Mouse (Mus musculus): Measurements from ENCODE around the gene Atad3a. TPM values are rescaled to one million over a fixed set of nuclear protein-coding genes. Genes with fewer than 3 reads are reported as not detected.
"Not testable (repeated sequence)": the region's sequence is repeated elsewhere in the genome, so short reads cannot be mapped to it uniquely, and the experiment has no call there.

The Atad3a gene
- polyA plus RNA-seq, 1 experiment from 2014 or later, result 94.9 TPM

DNA sequence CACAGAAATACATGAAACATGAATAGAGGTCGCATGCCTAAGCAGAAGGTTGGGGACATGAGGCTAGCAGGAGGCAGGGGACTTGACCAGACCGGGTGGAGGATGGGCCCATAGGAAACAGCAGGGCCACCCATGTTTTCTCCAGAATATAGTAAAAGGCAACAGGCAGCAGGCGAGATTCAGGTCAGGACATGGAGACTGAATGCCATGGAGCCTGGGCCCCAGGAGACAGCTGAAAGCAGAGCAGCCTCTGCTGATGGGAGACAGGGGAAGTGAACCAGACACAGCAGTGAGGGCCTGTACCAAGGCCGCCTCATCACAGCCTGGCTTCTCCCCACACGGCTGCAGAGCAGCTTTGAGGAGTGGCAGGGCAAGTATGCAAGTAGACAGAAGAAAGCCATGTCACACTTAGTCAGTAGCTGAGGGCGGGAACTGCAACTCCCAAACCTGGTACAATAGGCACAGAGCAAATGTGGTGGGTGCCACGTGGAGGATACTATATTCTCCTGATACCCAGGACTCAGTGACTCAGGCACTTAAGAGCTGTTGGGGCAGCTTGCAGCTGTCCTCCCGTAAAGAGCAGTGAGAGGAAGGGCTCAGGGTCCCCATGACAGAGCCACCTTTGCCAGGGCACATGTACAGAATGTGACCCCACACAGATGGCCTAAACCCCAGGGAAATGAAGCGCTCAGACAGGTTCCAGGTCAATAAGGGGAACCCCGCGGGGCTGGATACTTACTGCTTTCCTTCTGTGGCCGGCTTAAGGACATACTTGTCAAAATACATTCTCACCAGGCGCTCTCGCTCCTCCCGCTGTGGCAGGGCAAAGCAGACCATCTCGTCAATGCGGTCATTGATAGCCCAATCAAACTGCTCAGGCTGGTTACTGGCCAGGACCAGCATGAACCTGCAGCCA lies 14.1 kb downstream of the Atad3a start:
- H3K27me3 ChIP-seq, result no peaks in the 10 kb centered on the region
- H3K9ac ChIP-seq, result no peak overlapping the region
- no peaks in the 10 kb centered on the region for H3K4me1 ChIP-seq
- H3K4me3 ChIP-seq, result no peak overlapping the region
- H3K27ac ChIP-seq, result no peak overlapping the region
- 87% methylated on average over 17 of the region's 17 CpGs for WGBS
- H3K4me2 ChIP-seq, result no peak overlapping the region
- H3K9me3 ChIP-seq, result no peaks in the 10 kb centered on the region
- peaks cover 99% of the 10 kb centered on the region for H3K36me3 ChIP-seq
- ATAC-seq (ENCODE audit: insufficient number of reproducible peaks, insufficient read depth, low FRiP score, low TSS enrichment, low read depth), result no peak

DNA sequence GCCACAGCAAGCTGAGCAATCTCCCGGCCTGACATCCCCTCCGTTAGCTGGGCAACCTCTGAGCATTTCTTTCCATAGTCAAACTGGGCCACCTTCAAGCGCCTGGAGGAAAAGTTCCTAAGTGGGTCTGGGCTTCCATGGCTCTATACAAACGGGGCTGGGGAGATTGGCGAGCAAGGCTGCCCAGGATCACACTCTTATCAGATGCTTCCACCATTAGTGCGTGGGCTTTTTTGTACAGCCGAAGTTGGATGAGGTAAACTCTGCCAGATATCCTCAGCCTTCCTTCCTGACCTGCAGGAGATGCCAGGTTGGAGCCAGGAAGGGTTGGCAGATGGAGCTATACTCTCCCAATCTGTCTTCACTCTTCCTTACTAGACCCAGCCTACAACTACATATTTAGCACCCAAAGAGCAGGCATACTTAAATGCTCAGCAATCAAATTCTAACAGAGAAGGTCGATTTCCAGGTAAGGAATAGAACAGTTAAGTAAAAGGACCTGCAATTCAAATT lies 14.8 kb downstream of the Atad3a start:
- H3K9me3 ChIP-seq, result no peaks in the 10 kb centered on the region
- no peak for ATAC-seq (ENCODE audit: insufficient number of reproducible peaks, insufficient read depth, low FRiP score, low TSS enrichment, low read depth)
- peaks cover 99% of the 10 kb centered on the region for H3K36me3 ChIP-seq
- WGBS, result 86% methylated on average over 8 of the region's 8 CpGs
- no peaks in the 10 kb centered on the region for H3K27me3 ChIP-seq
- no peaks in the 10 kb centered on the region for H3K4me1 ChIP-seq
- no peak overlapping the region for H3K9ac ChIP-seq
- no peak overlapping the region for H3K4me3 ChIP-seq
- H3K4me2 ChIP-seq, result no peak overlapping the region
- H3K27ac ChIP-seq, result no peak overlapping the region

DNA sequence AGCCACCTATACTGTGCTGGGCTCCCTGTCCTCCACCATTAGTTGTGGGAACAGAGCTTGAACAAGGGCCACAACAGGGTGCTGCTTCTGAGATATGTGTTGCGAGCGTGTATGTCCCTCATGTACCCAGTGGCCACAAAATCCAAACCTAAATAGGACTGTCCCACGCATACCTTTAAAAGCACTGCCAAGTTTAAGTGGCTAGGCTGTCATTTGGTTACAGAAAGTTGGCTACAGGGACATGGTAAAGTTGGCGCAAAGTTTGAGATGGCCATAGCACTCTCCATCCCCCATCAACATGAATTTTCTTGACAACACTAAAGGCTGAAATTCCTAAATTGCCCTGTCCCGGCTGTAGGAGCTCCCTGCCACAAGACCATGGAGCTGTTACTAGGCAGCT lies 15.8 kb downstream of the Atad3a start:
- Histone ChIP-seq H3K4me3 (no peak overlapping the region), H3K4me2 (no peak overlapping the region), H3K9me3 (no peaks in the 10 kb centered on the region), H3K9ac (no peak overlapping the region), H3K4me1 (no peaks in the 10 kb centered on the region), H3K27me3 (no peaks in the 10 kb centered on the region), H3K27ac (no peak overlapping the region), H3K36me3 (peaks cover 99% of the 10 kb centered on the region)
- 91% methylated on average over 5 of the region's 5 CpGs for WGBS
- no peak for ATAC-seq (ENCODE audit: insufficient number of reproducible peaks, insufficient read depth, low FRiP score, low TSS enrichment, low read depth)

DNA sequence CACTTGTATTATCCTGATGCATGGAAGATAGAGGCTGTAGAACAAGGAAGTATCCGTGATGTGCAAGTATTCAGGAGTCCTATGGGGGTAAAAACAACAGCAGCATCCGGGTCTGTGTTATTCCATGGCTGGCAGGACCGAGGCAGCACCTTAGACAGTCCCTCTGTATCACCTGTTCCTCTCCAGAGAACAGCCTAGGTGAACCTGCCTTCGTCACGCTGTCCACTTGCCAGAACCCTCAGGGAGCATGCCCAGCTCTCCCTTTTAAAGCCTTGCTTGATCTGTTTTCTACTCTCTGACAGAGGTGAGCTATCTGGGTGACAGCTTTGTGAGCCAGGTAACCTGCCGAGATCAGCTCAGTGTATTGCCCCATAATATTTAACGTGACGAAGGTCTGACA lies 16.4 kb downstream of the Atad3a start:
- 91% methylated on average over 8 of the region's 8 CpGs for WGBS
- no peak overlapping the region for H3K4me2 ChIP-seq
- no peaks in the 10 kb centered on the region for H3K9me3 ChIP-seq
- no peak overlapping the region for H3K27ac ChIP-seq
- H3K36me3 ChIP-seq, result peaks cover 99% of the 10 kb centered on the region
- ATAC-seq (ENCODE audit: insufficient number of reproducible peaks, insufficient read depth, low FRiP score, low TSS enrichment, low read depth), result no peak
- no peak overlapping the region for H3K9ac ChIP-seq
- no peak overlapping the region for H3K4me3 ChIP-seq
- no peaks in the 10 kb centered on the region for H3K4me1 ChIP-seq
- H3K27me3 ChIP-seq, result no peaks in the 10 kb centered on the region

DNA sequence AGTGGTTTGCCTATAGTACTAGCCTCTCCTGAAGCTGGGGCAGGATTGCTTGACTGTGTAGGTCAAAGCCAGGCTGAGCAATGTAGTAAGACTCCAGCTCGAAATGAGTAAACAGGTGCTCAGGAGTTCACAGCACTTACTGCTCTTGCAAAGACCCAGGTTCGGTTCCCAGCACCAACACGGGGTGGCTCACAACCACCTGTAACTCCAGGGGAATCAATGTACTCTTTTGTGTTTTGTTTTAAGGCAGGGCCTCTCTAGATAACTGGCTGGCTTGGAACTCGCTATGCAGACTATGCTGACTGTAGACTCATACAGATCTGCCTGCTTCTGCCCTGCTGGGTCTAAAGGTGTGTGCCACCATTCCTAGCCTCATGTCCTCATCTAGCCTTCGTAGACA lies 18.2 kb downstream of the Atad3a start:
- no peak overlapping the region for H3K27ac ChIP-seq
- no peak overlapping the region for H3K4me3 ChIP-seq
- ATAC-seq (ENCODE audit: insufficient number of reproducible peaks, insufficient read depth, low FRiP score, low TSS enrichment, low read depth), result no peak
- H3K27me3 ChIP-seq, result no peaks in the 10 kb centered on the region
- no peak overlapping the region for H3K4me2 ChIP-seq
- peaks cover 7% of the 10 kb centered on the region; the same call in 1 of the 2 replicates for H3K4me1 ChIP-seq
- WGBS, result 92% methylated on average over 5 of the region's 5 CpGs
- H3K36me3 ChIP-seq, result peaks cover 85% of the 10 kb centered on the region
- H3K9me3 ChIP-seq, result no peaks in the 10 kb centered on the region
- no peak overlapping the region for H3K9ac ChIP-seq

DNA sequence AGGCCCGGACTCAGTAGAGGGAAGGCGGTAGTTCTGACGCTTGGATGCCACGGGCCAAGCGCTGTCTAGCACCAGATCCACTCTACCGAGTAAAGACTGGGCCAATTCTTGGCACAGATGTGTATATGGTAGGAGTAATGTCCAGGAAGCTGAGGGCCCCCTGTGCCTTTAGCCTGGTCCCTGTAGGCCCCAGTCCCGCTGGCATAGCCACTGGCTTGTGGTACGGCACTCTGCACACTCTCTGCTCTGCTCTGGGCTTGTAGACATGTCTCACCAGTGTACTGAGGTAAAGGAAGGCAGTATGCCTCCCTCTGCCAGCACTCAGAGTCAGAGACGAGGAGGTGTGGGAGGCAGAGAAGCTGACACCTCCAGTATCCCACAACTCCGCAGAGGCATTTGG lies 20.2 kb downstream of the Atad3a start:
- peaks cover 73% of the 10 kb centered on the region for H3K36me3 ChIP-seq
- not testable (repeated sequence) for H3K9ac ChIP-seq; H3K4me2 ChIP-seq; H3K27me3 ChIP-seq; H3K4me3 ChIP-seq; H3K27ac ChIP-seq; ATAC-seq (ENCODE audit: insufficient number of reproducible peaks, insufficient read depth, low FRiP score, low TSS enrichment, low read depth); H3K9me3 ChIP-seq
- H3K4me1 ChIP-seq, result peaks cover 23% of the 10 kb centered on the region
- WGBS, result 91% methylated on average over 10 of the region's 10 CpGs

DNA sequence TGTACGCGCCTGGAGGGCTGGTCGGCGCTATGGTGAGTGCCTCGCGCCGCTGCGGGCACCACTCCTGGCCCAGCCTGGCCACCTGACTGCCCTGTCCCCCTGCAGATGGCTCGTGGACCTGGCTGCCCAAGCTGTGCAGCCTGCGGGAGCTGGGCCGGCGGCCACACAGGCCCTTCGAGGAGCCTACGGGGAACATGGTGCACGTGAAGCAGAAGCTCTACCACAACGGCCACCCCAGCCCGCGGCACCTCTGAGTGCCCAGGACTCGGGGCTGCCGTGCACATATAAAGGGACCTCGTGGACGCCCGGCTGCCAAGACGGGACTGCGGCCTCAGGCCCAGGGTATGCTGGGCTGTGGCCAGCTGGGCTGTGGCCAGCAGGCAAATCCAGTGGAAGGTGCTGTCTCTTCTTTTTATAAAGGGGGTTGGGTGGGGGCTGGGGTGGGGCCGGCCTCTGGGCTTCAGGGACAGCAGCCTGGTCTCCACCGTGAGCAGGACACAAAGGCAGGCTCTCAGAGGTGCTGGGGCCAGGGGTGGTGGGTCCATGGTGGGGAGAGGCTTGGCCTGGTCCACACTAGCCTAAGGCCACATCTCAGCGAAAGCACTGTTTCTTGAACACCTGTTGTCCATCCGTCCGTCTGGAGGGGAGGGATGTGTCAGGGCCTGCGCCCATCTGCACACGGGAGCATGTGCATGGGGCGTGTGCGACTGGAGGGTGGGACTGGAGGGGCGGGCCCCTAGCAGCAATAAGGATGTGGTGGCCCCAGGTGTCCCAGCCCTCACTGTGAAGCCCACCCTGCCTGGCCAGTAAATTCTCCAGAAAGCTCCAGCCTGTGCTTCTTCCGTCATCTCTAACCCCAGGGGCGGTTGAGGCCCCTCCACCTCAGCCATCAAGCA lies 20.9 kb downstream of the Atad3a start:
- WGBS, result 87% methylated on average over 37 of the region's 37 CpGs
- Histone ChIP-seq H3K9ac (no peak overlapping the region; the same call in 1 of the 2 replicates), H3K36me3 (peaks cover 66% of the 10 kb centered on the region), H3K9me3 (no peaks in the 10 kb centered on the region), H3K4me1 (peaks cover 27% of the 10 kb centered on the region), H3K4me3 (no peak overlapping the region), H3K27me3 (no peaks in the 10 kb centered on the region), H3K27ac (no peak overlapping the region), H3K4me2 (no peak overlapping the region)
- ATAC-seq (ENCODE audit: insufficient number of reproducible peaks, insufficient read depth, low FRiP score, low TSS enrichment, low read depth), result no peak

DNA sequence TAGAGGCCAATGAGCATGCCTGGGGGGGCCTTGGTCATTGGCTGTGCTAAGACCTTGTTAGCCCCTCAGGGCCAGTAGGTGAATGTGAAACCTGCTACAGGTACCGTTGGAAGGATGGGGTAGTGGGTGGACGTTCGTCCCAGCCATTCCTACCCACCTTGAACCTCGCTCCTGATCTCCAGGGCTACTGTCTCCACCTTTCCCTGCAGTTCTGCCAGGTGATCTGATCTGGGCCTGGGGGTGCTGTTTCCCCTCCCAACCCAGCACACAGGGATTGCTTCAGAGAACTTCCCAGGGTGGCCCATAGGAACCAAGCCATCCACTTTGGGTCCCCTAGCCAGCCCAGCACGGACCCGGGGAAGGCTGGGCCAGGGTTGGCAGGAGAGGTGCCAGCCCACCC lies 21.7 kb downstream of the Atad3a start:
- Histone ChIP-seq H3K9me3 (no peaks in the 10 kb centered on the region), H3K4me2 (no peak overlapping the region), H3K36me3 (peaks cover 58% of the 10 kb centered on the region), H3K27me3 (no peaks in the 10 kb centered on the region), H3K27ac (no peak overlapping the region), H3K4me3 (no peak overlapping the region), H3K9ac (no peak overlapping the region), H3K4me1 (peaks cover 28% of the 10 kb centered on the region)
- WGBS, result 88% methylated on average over 6 of the region's 6 CpGs
- ATAC-seq (ENCODE audit: insufficient number of reproducible peaks, insufficient read depth, low FRiP score, low TSS enrichment, low read depth), result no peak

DNA sequence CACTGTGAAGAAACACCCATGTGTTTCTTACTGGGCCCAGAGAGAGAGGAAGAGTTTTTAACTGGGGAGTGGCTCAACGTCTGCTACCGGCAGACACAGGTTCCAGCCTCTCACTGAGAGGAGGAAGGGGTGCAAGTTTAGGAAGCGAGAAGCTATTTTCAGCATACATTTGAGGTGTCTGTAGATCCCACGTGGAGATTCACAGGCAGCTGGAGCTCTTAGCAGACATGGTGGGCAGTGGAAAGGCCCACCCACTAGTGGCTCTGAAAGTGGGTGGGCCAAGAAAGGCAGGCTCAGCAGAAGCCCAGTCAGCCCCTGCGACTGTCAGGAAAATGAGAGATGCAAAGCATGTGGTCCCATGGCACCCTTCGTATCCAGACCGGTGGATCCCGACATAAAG lies 22.6 kb downstream of the Atad3a start:
- WGBS, result 53% methylated on average over 8 of the region's 8 CpGs
- Histone ChIP-seq H3K9me3 (no peaks in the 10 kb centered on the region), H3K4me2 (no peak overlapping the region), H3K36me3 (peaks cover 51% of the 10 kb centered on the region), H3K4me3 (no peak overlapping the region), H3K27ac (no peak overlapping the region), H3K27me3 (no peaks in the 10 kb centered on the region), H3K4me1 (peaks cover 36% of the 10 kb centered on the region), H3K9ac (no peak overlapping the region)
- no peak for ATAC-seq (ENCODE audit: insufficient number of reproducible peaks, insufficient read depth, low FRiP score, low TSS enrichment, low read depth)

DNA sequence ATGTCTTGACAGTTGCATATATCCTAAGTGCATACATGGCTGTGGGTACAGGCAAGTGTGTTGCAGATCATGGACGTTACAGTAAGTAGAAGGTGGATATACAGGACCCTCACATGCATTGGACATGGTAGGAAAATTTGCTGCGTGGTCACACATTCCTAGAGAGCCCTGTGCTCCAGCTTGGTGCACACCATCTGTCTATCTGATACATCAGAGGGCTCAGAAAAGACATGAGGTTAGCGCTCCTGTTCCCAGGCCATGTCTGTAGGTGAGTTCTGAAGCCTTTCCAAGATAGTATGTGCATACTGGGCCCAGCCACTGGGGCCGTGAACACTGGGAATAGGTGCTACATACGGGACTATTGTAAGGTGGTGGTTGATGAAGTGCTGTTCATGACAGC lies 24.5 kb downstream of the Atad3a start:
- H3K4me2 ChIP-seq, result peak overlapping the region; percentile 92
- H3K4me1 ChIP-seq, result peaks cover 38% of the 10 kb centered on the region
- no peak overlapping the region for H3K27ac ChIP-seq
- peaks cover 46% of the 10 kb centered on the region for H3K36me3 ChIP-seq
- no peaks in the 10 kb centered on the region for H3K27me3 ChIP-seq
- no peak for ATAC-seq (ENCODE audit: insufficient number of reproducible peaks, insufficient read depth, low FRiP score, low TSS enrichment, low read depth)
- no peaks in the 10 kb centered on the region for H3K9me3 ChIP-seq
- no peak overlapping the region for H3K4me3 ChIP-seq
- WGBS, result 92% methylated on average over 5 of the region's 5 CpGs
- H3K9ac ChIP-seq, result peak overlapping the region; percentile 90; the same call in 1 of the 2 replicates

DNA sequence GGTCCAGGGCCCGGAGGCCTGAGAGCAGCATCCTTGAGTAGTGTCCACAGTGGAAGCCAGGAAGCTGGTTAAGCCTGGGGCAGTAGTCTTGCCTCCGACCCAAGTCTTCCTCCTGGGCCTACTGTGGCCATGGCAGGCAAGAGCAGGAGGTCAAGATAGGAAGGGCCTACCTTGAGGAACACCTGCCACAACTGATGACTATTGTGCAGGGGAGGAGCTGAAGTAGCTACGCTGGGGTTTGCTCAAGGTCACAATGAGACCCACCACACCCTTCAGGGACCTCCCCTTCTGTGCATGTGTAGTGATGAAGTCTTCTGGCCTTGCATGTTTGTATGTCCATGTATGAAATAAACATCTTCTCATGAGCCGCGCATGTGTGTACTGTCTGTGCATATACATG lies 25.1 kb downstream of the Atad3a start:
- no peaks in the 10 kb centered on the region for H3K27me3 ChIP-seq
- H3K36me3 ChIP-seq, result peaks cover 45% of the 10 kb centered on the region
- H3K9me3 ChIP-seq, result no peaks in the 10 kb centered on the region
- 0 out of 2 replicates have a peak overlapping the region, but pooled peaks have one; percentile 87 for H3K27ac ChIP-seq
- peak overlapping the region; percentile 81 for H3K4me3 ChIP-seq
- H3K4me2 ChIP-seq, result peak overlapping the region; percentile 92
- H3K9ac ChIP-seq, result peak overlapping the region; percentile 90
- peaks cover 38% of the 10 kb centered on the region for H3K4me1 ChIP-seq
- no peak for ATAC-seq (ENCODE audit: insufficient number of reproducible peaks, insufficient read depth, low FRiP score, low TSS enrichment, low read depth)
- 76% methylated on average over 5 of the region's 5 CpGs for WGBS
